Mouse (Mus musculus) R1 (cell line): ENCODE data around the gene Cflar.
"Not testable (repeated sequence)": the region's sequence is repeated elsewhere in the genome, so short reads cannot be mapped to it uniquely, and the experiment has no call there.

ENCODE experiments used
- DNase-seq: peaks from one replicate; pipeline ENCODE4 v3.0.0-alpha.2; 2018; ENCODE audit warnings: low read depth, low spot score

Gene Cflar

GRCm38 (mm10) chr1:58711365-58712016, at the start of gene Cflar:
TSS of gene Cflar (plus strand) at chr1:58711508.
- DNase-seq, result peak; percentile 72

DNA sequence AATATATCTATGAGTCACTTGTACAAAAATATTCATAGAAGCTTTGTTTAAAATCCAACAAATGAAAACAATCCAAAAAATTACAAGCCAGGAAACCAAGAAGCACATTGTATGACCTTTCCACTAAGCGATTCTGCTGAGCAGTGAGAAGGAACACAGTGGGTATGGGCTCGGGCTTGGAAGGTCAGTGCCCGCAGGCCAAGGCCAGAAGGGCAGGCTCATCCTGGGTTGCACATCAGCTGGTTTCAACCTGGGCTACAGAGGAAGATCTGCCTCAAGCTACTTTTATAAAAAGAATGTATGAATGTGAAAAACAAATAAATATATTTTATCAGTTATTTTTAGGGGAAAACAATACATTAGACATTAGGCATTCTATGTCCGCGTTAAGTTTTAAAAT, 48.6 kb upstream of the Cflar start:
- not testable (repeated sequence) for DNase-seq

GRCm38 (mm10) chr1:58663365-58663764, 47.9 kb upstream of the Cflar start:
- not testable (repeated sequence) for DNase-seq

DNA sequence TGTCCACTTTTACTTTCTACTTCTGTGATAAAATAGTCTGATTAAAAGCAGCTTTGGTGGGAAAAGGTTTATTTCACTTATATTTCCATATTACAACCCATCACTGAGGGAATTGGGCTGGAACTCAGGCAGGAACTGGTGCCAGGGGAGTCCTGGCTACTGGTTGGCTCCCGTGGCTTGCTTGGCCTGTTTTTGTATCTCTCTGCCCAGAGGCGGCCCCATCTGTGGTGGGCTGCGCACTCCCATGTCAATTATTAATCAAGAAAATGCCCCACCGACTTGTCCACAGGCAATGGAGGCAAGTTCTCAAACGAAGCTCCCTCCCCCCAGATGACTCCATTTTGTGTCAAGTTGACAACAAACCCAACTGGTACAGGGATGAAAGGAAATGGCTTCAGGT, 43.1 kb upstream of the Cflar start:
- DNase-seq, result no peak

GRCm38 (mm10) chr1:58669635-58670034, 41.7 kb upstream of the Cflar start:
- DNase-seq, result not testable (repeated sequence)

GRCm38 (mm10) chr1:58672116-58672515, 39.2 kb upstream of the Cflar start:
- peak; percentile 72 for DNase-seq

- no peak for DNase-seq
Observed at GRCm38 (mm10) chr1:58675011-58675410, 36.3 kb upstream of the Cflar start.

DNA sequence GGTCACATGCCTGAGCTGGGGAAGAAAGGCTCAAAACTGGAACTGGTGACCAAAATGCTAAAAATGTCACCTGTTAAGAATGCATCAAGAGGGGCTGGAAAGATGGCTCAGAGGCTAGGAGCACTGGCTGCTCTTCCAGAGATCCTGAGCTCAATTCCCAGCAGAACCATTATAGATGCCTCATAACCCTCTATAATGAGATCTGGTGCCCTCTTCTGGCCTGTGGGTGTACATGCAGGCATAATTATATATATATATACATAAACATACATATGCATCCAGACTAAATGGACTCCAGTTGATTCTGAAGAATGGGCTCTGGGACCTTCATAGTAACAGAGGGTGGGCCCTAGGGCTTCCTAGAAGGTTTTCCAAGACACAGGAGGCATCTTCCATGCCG, 33.7 kb upstream of the Cflar start:
- DNase-seq, result peak; percentile 60

GRCm38 (mm10) chr1:58678412-58678811, 32.9 kb upstream of the Cflar start:
- DNase-seq, result not testable (repeated sequence)

GRCm38 (mm10) chr1:58689426-58689825, 21.9 kb upstream of the Cflar start:
- peak; percentile 90 for DNase-seq

GRCm38 (mm10) chr1:58690006-58690744, 21.1 kb upstream of the Cflar start:
- DNase-seq, result peak; percentile 92

- DNase-seq, result not testable (repeated sequence)
Observed at GRCm38 (mm10) chr1:58690834-58691488, 20.3 kb upstream of the Cflar start.

- not testable (repeated sequence) for DNase-seq
Observed at GRCm38 (mm10) chr1:58691718-58692117, 19.6 kb upstream of the Cflar start.

- DNase-seq, result no peak
Observed at GRCm38 (mm10) chr1:58693696-58694095, 17.6 kb upstream of the Cflar start.

- peak; percentile 55 for DNase-seq
Observed at GRCm38 (mm10) chr1:58695810-58696209, 15.5 kb upstream of the Cflar start, which contains the start of gene Als2cr12. TSS of gene Als2cr12 (minus strand) at chr1:58695989.

- peak; percentile 64 for DNase-seq
Observed at GRCm38 (mm10) chr1:58697607-58698006, 13.7 kb upstream of the Cflar start.

DNA sequence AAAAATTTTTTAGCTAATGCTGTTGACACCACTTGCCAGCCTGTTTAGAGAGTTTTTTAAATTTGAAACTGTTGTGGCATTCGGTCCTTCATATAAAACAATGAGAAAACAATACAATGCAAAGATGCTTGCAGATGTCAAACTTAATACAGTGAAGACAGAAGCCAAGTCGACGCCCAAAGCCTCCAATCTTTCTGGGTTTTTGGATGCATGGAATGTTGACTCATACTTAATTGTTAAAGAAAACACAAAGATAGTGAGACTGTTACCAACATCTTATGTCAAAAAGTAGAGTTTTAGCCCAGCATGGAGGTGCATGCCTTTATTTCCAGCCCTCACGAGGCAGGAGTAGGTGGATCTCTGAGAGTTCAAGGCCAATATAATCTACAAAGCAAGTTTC, 12.5 kb upstream of the Cflar start:
- no peak for DNase-seq

GRCm38 (mm10) chr1:58699988-58700387, 11.3 kb upstream of the Cflar start:
- no peak for DNase-seq

GRCm38 (mm10) chr1:58700580-58701162, 10.6 kb upstream of the Cflar start:
- not testable (repeated sequence) for DNase-seq

DNA sequence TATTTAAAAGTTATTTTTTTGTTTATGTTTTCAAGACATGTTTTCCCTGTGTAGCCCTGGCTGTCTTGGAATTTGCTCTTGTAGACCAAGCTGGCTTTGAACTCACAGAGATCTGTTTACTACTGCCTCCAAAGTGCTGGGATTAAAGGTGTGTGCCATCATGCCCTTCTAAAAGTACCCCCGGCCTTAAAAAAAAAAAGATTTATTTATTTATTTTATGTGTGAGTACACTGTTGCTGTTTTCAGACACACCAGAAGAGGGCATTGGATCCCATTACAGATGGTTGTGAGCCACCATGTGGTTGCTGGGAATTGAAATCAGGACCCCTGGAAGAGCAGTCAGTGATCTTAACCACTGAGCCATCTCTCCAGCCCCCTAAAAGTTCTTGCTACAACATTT, 1.3 kb upstream of the Cflar start:
- DNase-seq, result not testable (repeated sequence)

DNA sequence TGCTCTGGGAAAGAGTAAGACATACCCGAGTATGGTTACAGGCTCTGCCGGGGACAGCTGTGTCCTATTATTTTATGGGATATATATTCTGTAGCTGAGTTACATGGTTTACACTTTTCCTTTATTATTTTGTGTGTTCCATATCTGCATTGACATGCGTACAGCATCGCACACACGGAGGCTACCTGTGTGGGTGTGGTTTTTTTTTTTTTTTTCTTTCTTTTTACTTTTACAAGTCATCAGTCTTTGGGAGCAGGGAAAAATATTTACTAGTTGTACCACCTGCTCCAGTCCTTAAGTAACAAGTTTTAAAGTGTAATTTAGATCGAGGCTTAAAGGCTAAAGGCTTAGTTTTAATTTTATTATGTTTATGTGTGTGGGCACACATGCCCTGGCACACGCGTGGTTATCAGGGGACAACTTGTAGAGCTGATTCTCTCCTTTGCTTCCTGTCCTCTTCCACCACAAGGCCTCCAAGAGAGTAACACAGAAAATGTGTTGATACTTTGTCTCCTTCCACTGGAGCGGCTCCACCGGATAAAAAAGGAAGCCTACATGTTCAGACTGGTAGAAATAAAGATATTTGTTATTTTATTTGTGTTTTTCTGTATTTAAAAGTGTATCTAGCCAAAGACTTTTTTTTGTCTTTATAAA, 470 bp upstream of the Cflar start:
- DNase-seq, result no peak
